Mouse (Mus musculus) liver, adult (tissue): ENCODE data around the gene Ninj1.

Experiments used
- GATA4 ChIP-seq: IDR thresholded peaks from 2 replicates; pipeline ENCODE4 v1.6.1; 2014; ENCODE audit warnings: mild to moderate bottlenecking, low read length; ENCODE audit not compliant: insufficient replicate concordance

Gene Ninj1

DNA sequence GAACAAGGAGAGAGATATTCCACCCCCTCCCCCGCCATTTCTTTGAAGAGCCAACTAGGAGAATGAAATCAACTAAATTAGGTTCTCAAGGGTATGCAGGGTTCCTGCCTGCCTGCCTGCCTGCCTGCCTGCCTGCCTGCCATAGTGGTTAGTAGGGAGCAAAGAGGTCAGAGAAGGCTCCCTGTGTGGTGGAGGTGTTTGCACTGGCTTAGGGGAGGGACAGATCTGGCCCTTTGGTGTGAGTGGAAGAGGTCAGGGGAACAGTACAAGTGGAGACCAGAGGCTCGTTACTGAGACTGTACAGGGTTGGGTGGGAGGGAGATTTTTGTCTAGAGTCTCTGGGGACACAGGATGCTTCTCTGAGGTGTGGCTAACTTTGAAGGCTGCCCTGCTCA, 1.7 kb downstream of the Ninj1 start:
- no peak for TF ChIP-seq GATA4

DNA sequence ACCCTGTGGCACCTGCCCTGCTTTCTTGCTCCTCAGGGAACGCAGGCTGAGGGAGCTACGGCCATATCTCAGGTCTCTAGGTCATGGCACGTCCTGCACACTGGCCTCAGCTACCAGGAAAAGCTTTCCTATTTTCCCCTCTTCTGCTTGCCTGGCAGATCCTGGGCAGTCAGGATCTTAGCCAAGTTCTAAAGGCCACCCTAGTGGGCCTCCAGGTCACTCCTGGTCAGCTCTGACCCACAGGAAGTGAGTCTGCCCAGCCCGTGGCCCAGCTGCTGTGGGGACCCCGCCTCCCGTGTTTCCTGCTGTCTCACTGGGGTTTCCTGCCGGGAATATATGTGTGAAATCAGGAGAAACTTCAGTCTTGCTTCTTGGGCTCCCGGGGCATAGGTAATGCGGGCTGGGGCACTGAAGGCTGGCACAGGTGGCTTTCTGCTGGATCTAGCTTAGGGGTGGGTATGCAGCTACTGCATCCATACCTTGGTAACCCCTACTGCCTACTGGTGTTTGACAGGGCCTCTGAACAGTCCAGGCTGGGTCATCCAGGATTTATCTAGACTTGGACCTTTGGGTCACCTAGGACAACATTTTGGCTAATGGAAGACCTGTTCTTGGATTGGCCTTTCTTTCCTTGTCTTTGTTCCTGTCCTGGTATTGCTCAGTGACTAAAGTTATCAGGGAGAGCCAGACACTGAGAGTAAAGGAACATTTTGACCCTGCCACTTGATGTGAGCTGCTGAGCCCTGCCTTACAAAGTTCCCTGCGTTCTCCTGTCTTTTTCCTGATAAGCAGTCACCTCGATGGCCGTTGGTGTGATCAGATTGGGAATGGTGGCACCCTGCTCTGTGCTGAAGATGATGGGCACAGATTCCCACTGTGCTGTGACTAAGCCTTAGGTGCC, 2.9 kb downstream of the Ninj1 start:
- peak; percentile 76; the same call in 1 of the 2 replicates for TF ChIP-seq GATA4

DNA sequence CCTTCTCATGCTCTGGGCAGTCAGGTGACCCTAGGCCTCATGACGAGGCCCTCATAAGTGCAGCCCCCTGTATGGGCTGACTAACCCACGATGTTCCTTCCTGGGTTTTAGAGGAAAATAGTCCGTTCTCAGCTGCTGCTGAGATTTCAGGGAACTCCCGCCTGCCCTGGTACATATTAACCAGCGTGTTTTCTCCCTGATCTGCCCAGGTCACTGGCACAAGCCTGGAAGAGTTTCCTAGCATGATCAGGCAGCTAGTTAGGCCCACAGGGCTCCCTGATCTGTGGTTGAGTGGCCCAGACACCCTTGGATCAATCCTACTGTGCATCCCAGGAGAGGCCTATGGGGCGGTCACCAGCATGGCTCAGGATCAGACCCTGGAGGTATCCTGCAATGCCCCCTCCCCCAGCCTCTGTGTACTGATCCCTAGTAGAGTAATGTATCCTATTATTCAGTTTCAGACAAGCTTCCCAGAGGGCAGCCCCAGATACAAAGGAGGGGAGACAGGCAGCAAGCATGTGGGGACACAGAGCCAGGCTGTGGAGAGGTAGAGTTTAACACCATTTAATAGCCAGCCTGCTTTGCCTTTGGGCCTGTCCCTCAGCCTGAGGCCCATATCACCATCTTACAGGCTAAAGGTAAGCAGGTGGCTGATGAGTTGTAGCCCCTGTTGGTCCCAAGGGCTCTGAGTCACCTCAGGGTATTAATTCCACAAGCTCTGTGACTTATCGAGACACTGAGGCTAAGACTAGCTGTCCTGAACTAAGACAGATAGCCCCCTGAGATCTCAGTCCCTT, 3.8 kb downstream of the Ninj1 start:
- no peak for TF ChIP-seq GATA4

DNA sequence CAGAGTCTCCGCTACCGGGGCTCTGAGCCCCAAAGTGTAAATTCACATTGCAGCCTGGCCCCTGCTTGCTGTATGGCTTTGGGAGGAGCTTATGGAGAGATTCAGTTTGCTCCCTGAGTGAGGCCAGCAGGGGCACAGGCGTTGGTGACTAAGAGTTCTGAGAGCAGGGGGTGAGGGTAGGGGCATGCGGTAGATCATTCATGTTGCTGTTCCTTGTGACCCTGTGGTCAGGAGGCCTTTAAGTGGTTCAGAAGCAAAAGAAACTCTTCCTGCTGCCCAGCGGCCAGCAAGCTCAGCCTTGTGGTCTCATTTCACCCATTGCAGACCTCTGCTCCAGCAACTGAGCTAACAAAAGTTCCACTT, 4.4 kb downstream of the Ninj1 start:
- no peak for TF ChIP-seq GATA4

DNA sequence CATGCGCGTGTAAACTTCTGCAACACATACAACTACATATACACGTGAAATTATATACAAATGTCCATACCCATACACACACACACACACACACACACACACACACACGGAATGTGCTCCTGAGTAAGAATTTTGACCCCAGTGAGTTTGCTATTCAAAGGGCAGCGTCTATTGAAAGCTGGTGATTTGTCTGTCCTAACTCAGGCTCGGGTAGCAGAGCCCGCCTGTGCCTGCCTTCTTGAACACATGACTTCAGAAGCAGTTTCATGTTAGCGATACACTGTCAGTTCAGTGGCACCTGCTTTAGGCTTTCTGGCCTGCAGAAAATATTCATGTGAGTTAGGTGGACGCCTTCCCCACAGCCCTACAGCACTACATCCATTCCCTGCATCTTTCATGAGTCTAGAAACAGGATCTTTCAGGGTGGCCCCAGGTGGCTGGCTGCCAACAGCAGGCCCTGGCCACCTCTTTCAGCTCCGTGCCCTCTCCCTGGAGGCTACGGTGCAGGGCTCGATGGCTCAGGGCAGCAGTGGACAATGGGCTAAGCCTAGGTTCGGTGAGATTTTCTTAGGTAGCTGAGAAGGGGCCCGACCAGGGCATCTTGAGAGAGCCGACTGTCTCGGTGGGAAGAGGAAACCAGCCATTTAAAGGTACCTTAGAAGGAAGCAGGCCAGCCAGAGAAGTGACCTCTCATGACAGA, 5.0 kb downstream of the Ninj1 start:
- no peak for TF ChIP-seq GATA4

DNA sequence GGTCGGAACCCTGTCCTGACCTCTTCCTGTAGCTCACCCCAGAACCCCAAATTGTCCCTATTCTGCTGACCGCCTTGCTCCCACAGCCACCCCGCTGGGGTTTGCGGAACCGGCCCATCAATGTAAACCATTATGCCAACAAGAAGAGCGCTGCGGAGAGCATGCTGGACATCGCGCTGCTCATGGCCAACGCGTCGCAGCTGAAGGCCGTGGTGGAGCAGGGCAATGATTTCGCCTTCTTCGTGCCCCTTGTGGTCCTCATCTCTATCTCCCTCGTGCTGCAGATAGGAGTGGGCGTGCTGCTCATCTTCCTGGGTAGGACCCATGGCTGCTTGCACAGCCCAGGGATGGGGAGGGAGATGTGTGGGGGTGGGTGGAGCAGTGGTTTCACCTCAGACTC, 6.4 kb downstream of the Ninj1 start:
- no peak for TF ChIP-seq GATA4

DNA sequence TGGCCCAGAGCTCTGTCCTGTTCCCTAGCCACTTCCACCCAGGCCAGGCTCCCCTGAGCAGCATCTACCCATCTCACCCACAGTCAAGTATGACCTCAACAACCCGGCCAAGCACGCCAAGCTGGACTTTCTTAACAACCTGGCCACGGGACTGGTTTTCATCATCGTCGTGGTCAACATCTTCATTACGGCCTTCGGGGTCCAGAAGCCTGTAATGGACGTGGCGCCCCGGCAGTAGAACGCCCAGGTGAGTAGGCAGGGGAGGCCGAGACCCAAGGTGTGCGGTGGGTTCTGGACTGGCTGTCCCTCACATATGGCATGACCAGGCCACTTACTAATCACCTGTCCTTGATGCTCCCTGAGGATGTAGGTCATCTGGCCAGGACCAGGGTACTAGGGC, 7.5 kb downstream of the Ninj1 start:
- TF ChIP-seq GATA4, result no peak

DNA sequence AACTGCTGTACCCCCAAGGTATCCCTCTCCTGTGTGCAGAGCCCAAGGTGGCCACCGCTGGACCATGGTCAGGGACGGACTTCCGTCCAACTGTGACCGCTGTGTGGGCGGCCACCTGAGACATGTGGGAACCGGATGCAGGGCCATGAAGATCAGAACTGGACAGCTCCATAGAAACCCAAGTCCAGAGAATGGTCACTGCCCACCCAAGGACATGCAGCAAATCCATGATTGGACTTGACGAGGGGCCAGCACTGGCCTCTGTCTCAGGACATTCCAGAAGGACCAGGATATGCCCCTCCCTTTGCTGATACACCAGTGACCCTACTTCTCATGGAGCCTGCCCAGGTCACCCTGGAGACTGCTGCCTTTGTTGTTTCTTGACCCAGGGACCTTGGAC, 8.4 kb downstream of the Ninj1 start:
- TF ChIP-seq GATA4, result peak; percentile 45; the same call in 1 of the 2 replicates

DNA sequence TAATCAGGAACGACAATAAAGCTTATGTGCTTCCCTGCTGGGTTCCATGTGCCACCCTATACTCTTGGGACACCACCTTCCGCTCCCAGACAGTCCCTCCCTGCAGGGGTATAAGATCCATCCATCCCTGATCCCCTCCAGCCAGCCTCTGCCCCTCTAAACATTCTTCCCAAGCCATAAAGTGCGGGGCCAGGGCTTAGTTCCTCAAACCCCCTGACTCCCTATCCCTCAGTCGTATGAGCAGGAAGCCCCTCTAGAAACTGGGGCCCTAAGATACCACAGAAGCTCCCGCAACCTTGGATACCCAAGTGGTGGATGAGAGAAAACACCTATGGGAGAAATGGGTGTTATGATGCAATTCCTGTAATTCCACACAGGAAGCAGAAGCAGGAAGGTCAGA, 8.9 kb downstream of the Ninj1 start:
- no peak for TF ChIP-seq GATA4

DNA sequence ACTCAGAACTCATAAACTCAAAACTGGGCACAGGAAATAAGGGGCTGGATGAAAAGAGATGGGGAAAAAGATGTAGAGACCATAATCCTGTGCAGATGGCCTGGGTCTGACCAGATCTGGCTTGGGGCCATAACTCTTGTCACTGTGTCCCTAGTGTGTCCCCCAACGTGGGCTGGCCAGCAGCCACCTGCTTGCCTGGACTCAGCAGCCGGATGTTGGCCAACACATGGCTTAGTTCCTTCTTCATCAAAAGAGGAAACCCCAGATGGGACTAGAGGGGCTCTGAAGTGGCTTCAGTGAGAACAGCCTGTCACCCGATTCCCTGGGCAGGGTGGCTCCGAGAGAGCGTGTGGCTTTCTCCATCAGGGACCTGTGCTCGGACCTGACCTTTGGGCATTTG, 9.5 kb downstream of the Ninj1 start:
- no peak for TF ChIP-seq GATA4

DNA sequence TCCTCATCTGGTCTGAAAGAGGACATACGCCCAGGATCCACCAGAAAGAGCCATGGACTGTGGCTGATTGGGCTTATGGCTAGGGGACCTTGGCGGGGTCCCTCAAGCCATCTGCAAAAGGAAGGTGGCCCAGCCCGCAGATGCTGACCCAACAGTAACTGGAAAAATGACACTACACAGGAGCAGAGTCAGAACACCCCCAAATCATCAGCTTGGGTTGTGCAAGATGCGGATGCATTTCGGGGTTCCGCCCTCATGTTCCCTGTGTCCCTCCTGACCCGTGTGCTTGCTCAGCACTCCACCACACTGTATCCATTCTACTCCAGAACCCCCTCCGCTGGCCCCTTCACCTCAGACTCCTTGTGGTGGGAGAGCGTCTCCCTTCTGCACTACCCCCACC, 11.4 kb downstream of the Ninj1 start:
- TF ChIP-seq GATA4, result no peak

DNA sequence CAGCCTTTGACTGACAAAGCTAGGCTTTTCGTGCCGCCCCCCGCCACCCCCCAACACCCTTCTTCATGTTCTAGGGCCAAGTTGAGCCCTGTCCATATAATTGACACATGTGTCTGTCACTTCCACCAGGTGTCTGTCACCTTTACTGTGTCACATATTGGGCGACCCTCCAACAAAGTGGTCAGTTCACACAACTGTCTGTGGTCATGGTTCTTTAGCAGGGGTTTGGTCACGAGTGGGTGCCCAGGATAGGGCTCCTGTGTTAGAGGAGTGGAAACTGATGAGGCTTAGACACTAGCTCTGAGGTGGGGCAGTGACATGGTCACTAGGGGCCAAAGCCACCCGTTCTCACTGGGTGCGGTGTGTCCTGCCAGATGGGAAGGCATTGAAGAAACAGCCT, 12.6 kb downstream of the Ninj1 start:
- TF ChIP-seq GATA4, result no peak

DNA sequence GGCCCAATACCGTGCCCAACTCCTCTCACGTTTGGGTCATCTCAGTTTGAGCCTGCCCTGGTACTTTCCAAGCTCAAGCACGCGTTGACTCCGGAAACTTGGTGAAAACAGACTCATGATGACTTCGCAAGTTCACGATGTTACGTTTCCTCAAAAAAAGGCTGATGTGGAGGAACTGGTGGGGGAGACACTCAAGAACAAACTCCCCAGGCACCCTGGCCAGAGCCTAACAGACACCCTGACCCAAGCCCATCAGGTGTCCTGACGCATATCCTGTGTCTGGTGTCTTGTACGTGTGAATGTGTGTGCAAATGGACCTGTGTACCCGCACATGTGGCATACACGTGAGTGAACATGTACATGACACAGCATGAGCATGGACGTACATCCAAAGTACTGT, 13.4 kb downstream of the Ninj1 start:
- TF ChIP-seq GATA4, result no peak

DNA sequence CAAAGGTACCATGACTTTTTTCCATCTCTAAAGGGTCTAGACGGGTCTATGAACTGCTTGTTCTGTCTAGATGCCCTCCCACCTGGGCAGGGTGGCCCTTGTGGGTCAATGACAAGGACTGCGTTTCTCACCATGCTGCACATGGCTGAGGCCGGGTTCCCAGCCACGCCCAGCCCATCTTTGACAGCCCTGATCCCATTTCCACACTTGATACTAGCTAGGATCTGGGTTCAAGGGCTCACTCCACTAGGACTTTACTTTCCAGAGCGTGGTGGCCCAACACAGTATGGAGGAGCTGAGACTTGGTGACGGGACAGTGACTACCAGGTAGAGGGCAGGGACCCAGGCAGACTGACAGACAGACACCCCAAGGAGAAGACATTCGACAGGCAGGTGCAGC, 15.3 kb downstream of the Ninj1 start:
- TF ChIP-seq GATA4, result no peak

DNA sequence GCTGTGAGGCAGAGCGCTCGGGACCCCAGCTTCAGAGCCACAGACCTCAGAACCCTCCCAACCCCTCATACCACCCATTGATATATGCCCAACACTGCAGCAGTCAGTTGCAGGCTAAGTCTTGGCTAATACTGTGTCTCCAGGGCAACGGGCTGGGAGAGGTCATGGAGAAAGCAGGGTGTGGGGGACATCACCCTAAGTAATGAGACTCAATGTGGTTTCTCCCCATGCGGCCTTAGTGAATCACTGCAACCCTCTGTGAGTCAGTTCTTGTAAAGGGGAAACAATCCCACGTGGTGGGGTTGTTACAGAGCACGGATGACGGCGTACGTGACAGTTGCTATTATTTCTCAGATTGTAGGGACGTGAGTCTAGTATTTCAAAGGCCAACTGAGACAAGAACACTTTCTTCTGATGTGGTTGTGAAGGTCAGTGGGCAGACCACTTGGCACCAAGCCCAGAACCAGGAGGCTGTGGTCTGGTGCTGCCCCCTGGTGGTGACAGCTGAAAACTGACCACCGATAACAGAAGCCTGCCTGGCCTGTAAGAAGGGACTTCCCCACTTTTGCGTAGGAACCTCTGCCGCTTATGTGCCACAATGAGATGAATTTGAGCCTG, 18.2 kb downstream of the Ninj1 start:
- peak; percentile 63; the same call in 1 of the 2 replicates for TF ChIP-seq GATA4
